Mouse (Mus musculus): Measurements from ENCODE around the gene Tpra1. TPM values are rescaled to one million over a fixed set of nuclear protein-coding genes. Genes with fewer than 3 reads are reported as not detected.

Gene Tpra1
- polyA plus RNA-seq, 1 experiment from 2014 or later, result 76.2 TPM

- H3K4me1 ChIP-seq (replicated peaks), result peaks cover 26% of the 10 kb centered on the region
- no peak overlapping the region for H3K27ac ChIP-seq
- peak overlapping the region; percentile 96 for H3K4me2 ChIP-seq
- peaks cover 14% of the 10 kb centered on the region for H3K27me3 ChIP-seq
- no peaks in the 10 kb centered on the region for H3K9me3 ChIP-seq
- H3K36me3 ChIP-seq, result no peaks in the 10 kb centered on the region
- 41% methylated on average over 7 of the region's 7 CpGs for WGBS
- no peak overlapping the region for H3K4me3 ChIP-seq (replicated peaks)
- H3K9ac ChIP-seq (replicated peaks), result no peak overlapping the region
- no peak for ATAC-seq (ENCODE audit: insufficient number of reproducible peaks, insufficient read depth, low FRiP score, low TSS enrichment, low read depth)
Measured at GRCm38 (mm10) chr6:88872811-88873210, 29.2 kb upstream of the Tpra1 start.

GRCm38 (mm10) chr6:88873965-88874867 is 27.8 kb upstream of the Tpra1 start:
- peak; percentile 52 for ATAC-seq (ENCODE audit: insufficient number of reproducible peaks, insufficient read depth, low FRiP score, low TSS enrichment, low read depth)

GRCm38 (mm10) chr6:88874868-88875508 is 27.1 kb upstream of the Tpra1 start, which contains the start of gene Podxl2:
Gene Podxl2, minus strand, starts transcription at chr6:88875044.
- H3K4me2 ChIP-seq, result peak within 1 kb of the TSS; percentile 96
- H3K27me3 ChIP-seq, result peaks cover 14% of the 10 kb centered on the region
- no peaks in the 10 kb centered on the region for H3K9me3 ChIP-seq
- 5% methylated on average over 62 of the region's 63 CpGs for WGBS
- ATAC-seq (ENCODE audit: insufficient number of reproducible peaks, insufficient read depth, low FRiP score, low TSS enrichment, low read depth), result peak; percentile 52
- H3K4me1 ChIP-seq (replicated peaks), result peaks cover 26% of the 10 kb centered on the region
- peak within 1 kb of the TSS; percentile 88 for H3K4me3 ChIP-seq (replicated peaks)
- no peaks in the 10 kb centered on the region for H3K36me3 ChIP-seq
- no peak within 1 kb of the TSS for H3K27ac ChIP-seq
- peak within 1 kb of the TSS; percentile 91 for H3K9ac ChIP-seq (replicated peaks)

More at GRCm38 (mm10) chr6:88873965-88874867, 27.8 kb upstream of the Tpra1 start:
- Histone ChIP-seq H3K4me2 (peak overlapping the region; percentile 96), H3K9ac (replicated peaks) (peak overlapping the region; percentile 91), H3K9me3 (no peaks in the 10 kb centered on the region), H3K4me1 (replicated peaks) (peaks cover 26% of the 10 kb centered on the region), H3K4me3 (replicated peaks) (peak overlapping the region; percentile 88), H3K27ac (no peak overlapping the region), H3K36me3 (no peaks in the 10 kb centered on the region), H3K27me3 (peaks cover 14% of the 10 kb centered on the region)
- 3% methylated on average over 61 of the region's 74 CpGs for WGBS

- no peak overlapping the region for H3K4me2 ChIP-seq
- H3K36me3 ChIP-seq, result peaks cover 42% of the 10 kb centered on the region
- H3K27me3 ChIP-seq, result no peaks in the 10 kb centered on the region; the same call in none of the 2 replicates
- H3K27ac ChIP-seq, result no peak overlapping the region
- H3K4me3 ChIP-seq (replicated peaks), result no peak overlapping the region
- no peak for ATAC-seq (ENCODE audit: insufficient number of reproducible peaks, insufficient read depth, low FRiP score, low TSS enrichment, low read depth)
- WGBS, result 68% methylated on average over 4 of the region's 4 CpGs
- H3K9ac ChIP-seq (replicated peaks), result no peak overlapping the region
- no peaks in the 10 kb centered on the region for H3K9me3 ChIP-seq
- 0 out of 2 replicates have a peak, but pooled peaks cover 2% of the 10 kb centered on the region for H3K4me1 ChIP-seq (replicated peaks)
Measured at GRCm38 (mm10) chr6:88879471-88879870, 22.6 kb upstream of the Tpra1 start.

- H3K27me3 ChIP-seq, result no peaks in the 10 kb centered on the region
- peaks cover 61% of the 10 kb centered on the region for H3K36me3 ChIP-seq
- no peaks in the 10 kb centered on the region for H3K4me1 ChIP-seq (replicated peaks)
- no peak overlapping the region for H3K4me2 ChIP-seq
- no peak overlapping the region for H3K4me3 ChIP-seq (replicated peaks)
- H3K27ac ChIP-seq, result no peak overlapping the region
- no peak overlapping the region for H3K9ac ChIP-seq (replicated peaks)
- no peaks in the 10 kb centered on the region for H3K9me3 ChIP-seq
- ATAC-seq (ENCODE audit: insufficient number of reproducible peaks, insufficient read depth, low FRiP score, low TSS enrichment, low read depth), result no peak
- 83% methylated on average over 7 of the region's 7 CpGs for WGBS
Measured at GRCm38 (mm10) chr6:88881334-88881733, 20.7 kb upstream of the Tpra1 start.

GRCm38 (mm10) chr6:88884195-88884594 is 17.9 kb upstream of the Tpra1 start:
- WGBS, result 88% methylated on average over 10 of the region's 10 CpGs
- Histone ChIP-seq H3K36me3 (peaks cover 89% of the 10 kb centered on the region), H3K4me3 (replicated peaks) (no peak overlapping the region), H3K27ac (no peak overlapping the region), H3K4me1 (replicated peaks) (no peaks in the 10 kb centered on the region), H3K4me2 (no peak overlapping the region), H3K9me3 (no peaks in the 10 kb centered on the region), H3K27me3 (no peaks in the 10 kb centered on the region), H3K9ac (replicated peaks) (no peak overlapping the region)
- no peak for ATAC-seq (ENCODE audit: insufficient number of reproducible peaks, insufficient read depth, low FRiP score, low TSS enrichment, low read depth)

- Histone ChIP-seq H3K4me3 (replicated peaks) (no peak overlapping the region), H3K27ac (no peak overlapping the region), H3K4me1 (replicated peaks) (no peaks in the 10 kb centered on the region), H3K9me3 (no peaks in the 10 kb centered on the region), H3K9ac (replicated peaks) (no peak overlapping the region), H3K36me3 (peaks cover 94% of the 10 kb centered on the region), H3K4me2 (no peak overlapping the region), H3K27me3 (no peaks in the 10 kb centered on the region)
- WGBS, result 94% methylated on average over 17 of the region's 17 CpGs
- ATAC-seq (ENCODE audit: insufficient number of reproducible peaks, insufficient read depth, low FRiP score, low TSS enrichment, low read depth), result no peak
Measured at GRCm38 (mm10) chr6:88884690-88885089, 17.4 kb upstream of the Tpra1 start.

GRCm38 (mm10) chr6:88885644-88886416 is 16.2 kb upstream of the Tpra1 start:
- WGBS, result 90% methylated on average over 12 of the region's 12 CpGs
- no peak for ATAC-seq (ENCODE audit: insufficient number of reproducible peaks, insufficient read depth, low FRiP score, low TSS enrichment, low read depth)
- H3K9ac ChIP-seq (replicated peaks), result no peak overlapping the region

GRCm38 (mm10) chr6:88886417-88886967 is 15.6 kb upstream of the Tpra1 start:
- WGBS, result 87% methylated on average over 2 of the region's 2 CpGs
- no peak for ATAC-seq (ENCODE audit: insufficient number of reproducible peaks, insufficient read depth, low FRiP score, low TSS enrichment, low read depth)
- peaks cover 100% of the 10 kb centered on the region for H3K36me3 ChIP-seq

More at GRCm38 (mm10) chr6:88885644-88886416, 16.2 kb upstream of the Tpra1 start:
- Histone ChIP-seq H3K4me3 (replicated peaks) (no peak overlapping the region), H3K36me3 (peaks cover 100% of the 10 kb centered on the region), H3K4me2 (no peak overlapping the region), H3K27me3 (no peaks in the 10 kb centered on the region), H3K9me3 (no peaks in the 10 kb centered on the region), H3K27ac (no peak overlapping the region), H3K4me1 (replicated peaks) (no peaks in the 10 kb centered on the region)

GRCm38 (mm10) chr6:88889410-88890042 is 12.5 kb upstream of the Tpra1 start:
- H3K4me2 ChIP-seq, result no peak overlapping the region
- no peak for ATAC-seq (ENCODE audit: insufficient number of reproducible peaks, insufficient read depth, low FRiP score, low TSS enrichment, low read depth)
- H3K36me3 ChIP-seq, result peaks cover 100% of the 10 kb centered on the region
- H3K9me3 ChIP-seq, result no peaks in the 10 kb centered on the region
- no peak overlapping the region for H3K27ac ChIP-seq
- H3K4me1 ChIP-seq (replicated peaks), result no peaks in the 10 kb centered on the region
- H3K4me3 ChIP-seq (replicated peaks), result no peak overlapping the region
- H3K27me3 ChIP-seq, result no peaks in the 10 kb centered on the region
- no peak overlapping the region for H3K9ac ChIP-seq (replicated peaks)
- WGBS, result 92% methylated on average over 13 of the region's 13 CpGs

More at GRCm38 (mm10) chr6:88886417-88886967, 15.6 kb upstream of the Tpra1 start:
- H3K4me2 ChIP-seq, result no peak overlapping the region
- no peaks in the 10 kb centered on the region for H3K27me3 ChIP-seq
- no peaks in the 10 kb centered on the region for H3K9me3 ChIP-seq
- H3K4me1 ChIP-seq (replicated peaks), result no peaks in the 10 kb centered on the region
- no peak overlapping the region for H3K9ac ChIP-seq (replicated peaks)
- H3K27ac ChIP-seq, result no peak overlapping the region
- H3K4me3 ChIP-seq (replicated peaks), result no peak overlapping the region
